Mouse (Mus musculus): ENCODE measurements at regions not wholly inside any gene's neighbourhood (a gene's known extent, or its start where the extent isn't known, plus 50 kb on each side); places are given as distances from the start of the nearest gene placed in this dataset.

DNA sequence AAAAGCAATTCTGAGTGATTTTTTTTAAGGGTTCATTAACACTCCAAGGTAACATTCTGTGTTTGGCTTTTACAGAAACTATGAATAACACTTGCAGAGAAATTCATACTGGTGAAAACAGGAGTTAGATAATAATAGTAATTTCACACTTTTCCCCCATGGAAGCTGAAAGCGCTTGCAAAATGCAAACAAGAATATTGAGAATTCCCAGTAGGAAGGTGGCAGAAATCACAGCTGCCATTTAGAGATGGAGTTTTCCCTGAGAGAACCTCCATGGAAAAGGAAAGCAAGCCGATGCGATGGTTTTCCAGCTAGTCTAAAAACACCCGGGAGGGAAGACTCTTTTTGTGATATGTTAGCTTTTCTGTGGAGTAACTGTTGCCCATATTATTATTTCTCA lies 174.1 kb upstream of the App start:
- DNase-seq (ENCODE audit: low read depth): peak; percentile 38
- TF ChIP-seq POLR2A (IDR thresholded peaks at IDR 0.05; ENCODE audit: borderline replicate concordance, extremely low read depth, insufficient read depth, insufficient read length, poor library complexity, severe bottlenecking) (no peak), CTCF (IDR thresholded peaks at IDR 0.05; ENCODE audit: borderline replicate concordance, extremely low read depth, insufficient read depth, insufficient read length) (no peak)

DNA sequence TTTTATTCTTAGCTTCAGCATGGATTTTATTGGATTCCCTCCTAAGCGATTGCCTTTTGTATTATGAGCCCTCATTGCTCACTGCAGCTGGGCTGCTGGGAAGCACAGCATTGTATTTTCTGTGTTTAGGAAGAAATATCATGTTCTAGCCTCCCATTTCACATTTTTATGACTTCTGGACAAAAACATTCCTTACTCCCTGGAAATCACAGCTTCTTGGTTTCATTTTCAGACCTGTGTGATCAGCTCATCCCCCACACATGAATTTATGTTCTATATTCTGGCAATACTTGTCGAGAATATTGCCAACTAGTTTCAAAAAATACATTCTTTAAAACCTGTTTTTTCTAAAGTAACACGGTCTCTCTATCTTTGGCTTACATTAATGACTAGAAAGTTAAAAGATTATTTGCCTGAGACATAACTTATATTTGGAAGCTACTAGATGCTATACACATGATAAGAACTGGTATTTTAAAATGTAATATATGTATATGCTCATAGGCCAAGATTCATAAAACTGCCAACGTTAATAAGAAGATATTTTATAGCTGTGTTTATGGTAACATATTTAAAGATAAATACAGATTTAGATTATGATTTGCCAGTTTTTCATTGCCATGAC lies 163.0 kb upstream of the App start:
- no peak for DNase-seq (ENCODE audit: low read depth)
- TF ChIP-seq POLR2A (IDR thresholded peaks at IDR 0.05; ENCODE audit: borderline replicate concordance, extremely low read depth, insufficient read depth, insufficient read length, poor library complexity, severe bottlenecking) (no peak), CTCF (IDR thresholded peaks at IDR 0.05; ENCODE audit: borderline replicate concordance, extremely low read depth, insufficient read depth, insufficient read length) (no peak)

DNA sequence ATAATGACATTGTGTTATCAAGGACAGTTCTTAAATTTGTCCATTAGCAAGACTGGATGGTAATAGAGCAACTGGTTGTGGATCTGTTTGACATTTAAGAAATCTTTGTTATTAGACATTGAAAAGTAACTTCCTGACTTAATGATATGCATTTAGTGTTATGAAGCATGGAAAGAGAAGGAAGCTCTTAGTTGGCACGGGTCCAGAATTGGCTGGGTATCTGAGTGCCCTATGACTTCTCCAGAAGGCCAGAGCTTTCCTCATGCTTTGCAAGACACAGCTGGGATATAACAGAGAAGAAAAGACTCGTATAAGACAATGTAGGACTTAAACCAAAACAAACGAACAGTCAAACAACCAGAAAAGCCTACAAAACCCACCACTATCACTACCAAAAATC lies 160.0 kb upstream of the App start:
- no peak for TF ChIP-seq CTCF (IDR thresholded peaks at IDR 0.05; ENCODE audit: borderline replicate concordance, extremely low read depth, insufficient read depth, insufficient read length)
- no peak for TF ChIP-seq POLR2A (IDR thresholded peaks at IDR 0.05; ENCODE audit: borderline replicate concordance, extremely low read depth, insufficient read depth, insufficient read length, poor library complexity, severe bottlenecking)

DNA sequence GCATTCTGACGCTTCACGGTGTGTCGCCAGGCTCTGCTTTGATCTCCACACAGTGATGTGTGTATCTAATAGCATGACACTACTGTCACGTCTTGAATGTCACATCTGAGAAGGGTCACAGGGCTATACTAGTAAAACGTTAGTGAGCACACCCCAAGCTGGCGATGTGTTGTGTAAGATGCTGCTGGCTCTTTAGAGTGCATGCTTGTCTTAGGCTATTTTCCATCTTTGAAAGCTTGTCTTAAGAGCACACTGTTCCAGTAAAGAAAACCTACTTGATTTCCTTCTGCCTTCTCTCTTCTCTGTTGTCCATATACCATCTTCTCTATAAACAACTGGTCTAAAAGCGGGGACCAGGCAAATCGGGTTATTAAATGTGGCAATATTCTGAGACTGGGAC lies 138.5 kb upstream of the App start:
- peak; percentile 31 for DNase-seq (ENCODE audit: low read depth)
- TF ChIP-seq CTCF (IDR thresholded peaks at IDR 0.05; ENCODE audit: borderline replicate concordance, extremely low read depth, insufficient read depth, insufficient read length) (no peak), POLR2A (IDR thresholded peaks at IDR 0.05; ENCODE audit: borderline replicate concordance, extremely low read depth, insufficient read depth, insufficient read length, poor library complexity, severe bottlenecking) (no peak)

More for the DNA sequence above, 160.0 kb upstream of the App start:
- no peak for DNase-seq (ENCODE audit: low read depth)

DNA sequence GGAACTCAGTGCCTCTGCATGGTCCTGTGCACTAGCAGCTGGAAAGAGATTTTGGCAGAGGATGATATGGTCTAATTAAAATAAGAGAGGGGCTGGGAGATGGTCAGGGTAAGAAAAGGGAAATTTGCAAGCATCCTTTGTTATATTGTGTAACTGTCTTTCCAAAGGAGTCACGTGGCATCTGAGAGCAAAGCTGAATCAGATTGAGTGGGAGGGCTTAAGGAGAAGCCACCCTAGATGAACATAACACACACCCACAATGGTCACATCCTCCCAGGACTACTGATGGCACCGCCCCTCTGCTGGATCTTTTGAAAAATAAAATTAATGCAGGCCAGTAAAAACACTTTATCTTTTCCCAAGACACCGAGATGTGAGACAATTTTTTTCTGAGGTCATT lies 135.9 kb upstream of the App start:
- peak; percentile 45 for DNase-seq (ENCODE audit: low read depth)

DNA sequence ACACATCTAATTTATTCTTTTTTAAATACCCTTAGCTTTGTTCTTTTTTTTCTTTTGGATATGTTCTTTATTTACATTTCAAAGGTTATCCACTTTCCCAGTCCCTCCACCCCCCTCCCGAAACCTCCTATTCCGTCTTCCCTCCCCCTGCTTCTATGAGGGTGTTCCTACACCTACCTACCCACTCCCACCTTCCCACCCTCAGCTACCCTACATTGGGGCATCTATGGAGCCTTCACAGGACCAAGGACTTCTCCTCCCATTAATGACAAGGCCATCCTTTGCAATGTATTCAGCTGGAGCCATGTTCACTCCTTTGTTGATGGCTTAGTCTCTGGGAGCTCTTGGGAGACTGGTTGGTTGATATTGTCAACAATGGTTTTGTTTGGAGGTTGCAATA lies 134.9 kb upstream of the App start:
- DNase-seq (ENCODE audit: low read depth): no peak

More for the DNA sequence above, 135.9 kb upstream of the App start:
- no peak for TF ChIP-seq CTCF (IDR thresholded peaks at IDR 0.05; ENCODE audit: borderline replicate concordance, extremely low read depth, insufficient read depth, insufficient read length)
- no peak for TF ChIP-seq POLR2A (IDR thresholded peaks at IDR 0.05; ENCODE audit: borderline replicate concordance, extremely low read depth, insufficient read depth, insufficient read length, poor library complexity, severe bottlenecking)

DNA sequence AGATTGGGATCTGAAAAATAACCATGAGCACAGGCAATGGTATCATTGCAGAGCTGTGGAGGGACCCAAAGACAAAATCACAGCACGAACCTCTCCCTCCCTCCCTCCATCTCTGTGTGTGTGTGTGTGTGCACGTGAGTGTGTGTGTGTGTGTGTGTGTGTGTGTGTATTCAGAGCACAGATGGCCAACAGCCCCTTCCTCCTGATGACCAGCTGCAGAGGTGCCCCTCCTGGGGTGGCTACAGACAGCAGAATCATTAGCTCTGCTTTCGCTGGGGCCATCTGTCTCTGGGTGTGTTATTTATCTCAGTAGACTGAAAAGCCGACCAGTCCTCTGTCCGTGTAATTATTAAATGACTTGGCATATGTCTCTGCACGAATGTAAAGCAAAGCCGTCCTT lies 134.4 kb upstream of the App start:
- TF ChIP-seq POLR2A (IDR thresholded peaks at IDR 0.05; ENCODE audit: borderline replicate concordance, extremely low read depth, insufficient read depth, insufficient read length, poor library complexity, severe bottlenecking) (no peak), CTCF (IDR thresholded peaks at IDR 0.05; ENCODE audit: borderline replicate concordance, extremely low read depth, insufficient read depth, insufficient read length) (no peak)
- DNase-seq (ENCODE audit: low read depth): peak; percentile 93

More for the DNA sequence above, 134.9 kb upstream of the App start:
- TF ChIP-seq CTCF (IDR thresholded peaks at IDR 0.05; ENCODE audit: borderline replicate concordance, extremely low read depth, insufficient read depth, insufficient read length): no peak
- TF ChIP-seq POLR2A (IDR thresholded peaks at IDR 0.05; ENCODE audit: borderline replicate concordance, extremely low read depth, insufficient read depth, insufficient read length, poor library complexity, severe bottlenecking): no peak

DNA sequence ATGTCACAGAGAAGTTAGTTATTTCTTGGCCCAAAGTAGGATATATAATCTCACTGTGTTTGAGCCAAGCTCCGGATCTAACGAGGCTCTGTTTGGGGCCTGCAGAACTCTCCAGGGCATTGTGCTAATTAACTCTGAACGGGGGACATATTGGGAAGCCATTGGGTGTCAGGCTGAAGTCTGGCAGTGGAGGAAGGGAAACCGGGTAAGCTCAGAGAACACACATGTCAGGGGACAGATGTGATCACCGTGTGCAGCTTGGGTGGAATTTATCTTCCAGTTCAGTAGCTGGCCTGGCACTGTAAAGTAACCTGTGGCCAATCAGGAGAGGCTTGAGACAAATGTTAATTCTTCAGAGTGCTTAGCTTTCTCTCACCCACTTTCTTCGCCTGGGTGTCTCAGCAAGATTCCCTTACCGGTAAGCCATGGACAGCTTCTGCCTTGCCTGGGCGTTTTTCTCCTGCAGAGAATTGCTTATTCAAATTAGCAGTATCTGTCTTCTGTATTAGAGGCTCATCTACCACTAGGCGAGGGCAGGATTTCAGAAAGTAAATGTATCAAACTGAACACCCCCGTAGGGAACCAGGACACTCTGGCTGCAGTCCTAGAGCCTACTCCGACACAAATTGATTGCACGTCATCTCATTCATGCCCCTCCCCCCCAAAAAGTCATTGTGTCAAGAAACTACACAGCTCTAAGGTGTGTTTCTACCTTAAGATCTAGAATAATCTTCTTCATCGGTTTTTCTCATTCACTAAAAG lies 126.7 kb upstream of the App start:
- peak; percentile 77 for DNase-seq (ENCODE audit: low read depth)
- TF ChIP-seq CTCF (IDR thresholded peaks at IDR 0.05; ENCODE audit: borderline replicate concordance, extremely low read depth, insufficient read depth, insufficient read length) (no peak), POLR2A (IDR thresholded peaks at IDR 0.05; ENCODE audit: borderline replicate concordance, extremely low read depth, insufficient read depth, insufficient read length, poor library complexity, severe bottlenecking) (no peak)

DNA sequence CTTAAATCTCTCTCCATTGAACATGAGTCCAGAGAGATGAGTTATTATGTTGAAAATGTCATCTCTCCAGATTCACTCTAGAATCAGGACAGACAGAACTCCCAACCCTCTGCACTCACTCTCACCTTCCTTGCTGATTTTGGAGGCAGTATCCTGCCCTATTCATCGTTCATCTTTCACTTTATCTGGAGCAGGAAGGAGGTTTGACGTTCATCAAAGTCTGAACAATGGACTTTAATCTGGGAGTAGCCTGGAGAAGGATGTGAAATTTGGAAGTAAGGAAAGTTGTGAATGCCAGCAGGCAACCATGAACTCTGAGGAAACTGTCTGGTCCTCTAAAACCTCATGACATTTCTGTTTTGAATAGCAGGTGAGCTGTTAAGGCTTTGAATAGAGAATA lies 125.0 kb upstream of the App start:
- TF ChIP-seq CTCF (IDR thresholded peaks at IDR 0.05; ENCODE audit: borderline replicate concordance, extremely low read depth, insufficient read depth, insufficient read length) (no peak), POLR2A (IDR thresholded peaks at IDR 0.05; ENCODE audit: borderline replicate concordance, extremely low read depth, insufficient read depth, insufficient read length, poor library complexity, severe bottlenecking) (no peak)
- no peak for DNase-seq (ENCODE audit: low read depth)

DNA sequence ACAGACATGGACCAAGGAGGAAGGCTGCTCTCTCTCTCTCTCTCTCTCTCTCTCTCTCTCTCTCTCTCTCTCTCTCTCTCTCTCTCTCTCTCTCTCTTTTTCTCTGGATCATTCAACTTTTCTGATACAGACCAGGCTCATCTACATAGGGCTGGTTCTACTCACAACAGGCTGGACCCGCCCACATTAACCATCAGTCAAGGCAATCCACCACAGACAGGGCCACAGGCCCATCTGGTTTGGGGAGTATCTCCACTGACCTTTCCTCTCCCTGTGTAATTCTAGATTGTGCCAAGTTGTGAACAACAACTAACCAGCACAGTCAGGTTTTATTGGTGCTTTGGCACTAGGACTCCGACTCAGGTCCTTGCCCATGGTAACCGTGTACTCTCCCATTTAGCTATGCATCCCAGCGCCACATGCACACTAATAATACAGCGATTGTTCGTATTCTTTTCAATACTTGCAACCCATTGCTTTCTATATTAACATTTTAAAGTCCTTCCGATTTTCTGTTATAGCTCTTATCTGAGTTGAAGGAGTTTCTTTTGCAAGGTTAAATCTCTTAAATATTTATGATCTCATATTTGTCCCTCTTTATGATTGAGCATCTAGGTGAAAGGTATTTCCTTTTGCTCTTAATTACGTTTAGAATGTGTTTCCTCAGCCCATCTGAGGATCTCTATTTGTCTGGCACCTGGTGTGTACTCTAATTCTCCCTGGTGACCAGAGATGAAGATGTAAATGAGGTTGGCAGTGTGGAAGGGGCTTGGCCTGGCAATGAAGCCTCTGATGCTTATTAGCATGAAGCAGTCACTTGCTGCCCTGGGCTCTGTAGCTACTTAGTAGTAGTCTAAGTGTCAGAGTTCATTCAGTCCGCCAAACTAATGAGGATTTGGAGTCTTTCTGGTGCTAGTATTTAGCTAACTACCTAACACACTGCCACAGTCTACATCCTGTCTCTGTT lies 117.7 kb upstream of the App start:
- peak; percentile 71 for DNase-seq (ENCODE audit: low read depth)
- no peak for TF ChIP-seq CTCF (IDR thresholded peaks at IDR 0.05; ENCODE audit: borderline replicate concordance, extremely low read depth, insufficient read depth, insufficient read length)
- TF ChIP-seq POLR2A (IDR thresholded peaks at IDR 0.05; ENCODE audit: borderline replicate concordance, extremely low read depth, insufficient read depth, insufficient read length, poor library complexity, severe bottlenecking): no peak

DNA sequence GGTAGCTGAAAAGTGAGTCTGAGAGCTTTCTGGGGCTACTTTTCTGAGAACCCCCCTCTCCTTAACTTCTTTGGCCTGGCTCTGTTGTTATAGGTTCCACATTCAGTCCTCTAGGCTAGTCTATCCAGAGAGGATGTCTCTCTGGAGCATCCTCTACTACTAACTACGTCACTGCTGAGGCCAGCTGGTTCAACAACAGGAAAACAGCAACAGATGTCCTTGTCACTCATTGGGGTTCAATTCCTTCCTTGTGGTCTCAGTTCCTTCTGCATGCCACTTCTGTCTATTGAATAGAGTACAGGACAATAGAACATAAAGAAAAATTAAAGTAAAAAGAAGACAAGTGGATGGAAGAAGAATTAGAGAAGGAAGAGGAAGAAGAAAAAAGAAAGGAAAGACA lies 104.3 kb upstream of the App start:
- DNase-seq (ENCODE audit: low read depth): no peak
- no peak for TF ChIP-seq POLR2A (IDR thresholded peaks at IDR 0.05; ENCODE audit: borderline replicate concordance, extremely low read depth, insufficient read depth, insufficient read length, poor library complexity, severe bottlenecking)
- no peak for TF ChIP-seq CTCF (IDR thresholded peaks at IDR 0.05; ENCODE audit: borderline replicate concordance, extremely low read depth, insufficient read depth, insufficient read length)
